Mouse (Mus musculus) thymus, adult 18-20 months (tissue): ENCODE measurements around the gene Qk.

Source experiments
- DNase-seq, 2 experiments: peaks; one replicate each; pipeline ENCODE4 v3.0.0; 2022; ENCODE audit warnings: mixed read lengths in 2 of 2

Qk gene

GRCm38 (mm10) chr17:10236595-10236994 lies 83.1 kb downstream of the Qk start:
- DNase-seq, result no peak

- DNase-seq, result no peak
Observed at GRCm38 (mm10) chr17:10232406-10232805, 87.2 kb downstream of the Qk start.

- no peak for DNase-seq
Observed at GRCm38 (mm10) chr17:10227798-10228538, 91.7 kb downstream of the Qk start.

GRCm38 (mm10) chr17:10216164-10216563 lies 103.5 kb downstream of the Qk start:
- no peak for DNase-seq

GRCm38 (mm10) chr17:10209154-10209777 lies 110.4 kb downstream of the Qk start:
- no peak for DNase-seq

- no peak for DNase-seq
Observed at GRCm38 (mm10) chr17:10198662-10199061, 121.0 kb downstream of the Qk start.

- no peak for DNase-seq
Observed at GRCm38 (mm10) chr17:10198231-10198630, 121.4 kb downstream of the Qk start.

- DNase-seq, result no peak
Observed at GRCm38 (mm10) chr17:10195703-10196102, 124.0 kb downstream of the Qk start.

GRCm38 (mm10) chr17:10190857-10191256 lies 128.8 kb downstream of the Qk start:
- no peak for DNase-seq

- no peak for DNase-seq
Observed at GRCm38 (mm10) chr17:10188481-10188880, 131.2 kb downstream of the Qk start.

- DNase-seq, result no peak
Observed at GRCm38 (mm10) chr17:10187431-10188020, 132.1 kb downstream of the Qk start.

GRCm38 (mm10) chr17:10181761-10182160 lies 137.9 kb downstream of the Qk start:
- DNase-seq, result no peak

- no peak for DNase-seq
Observed at GRCm38 (mm10) chr17:10177096-10177495, 142.6 kb downstream of the Qk start.

GRCm38 (mm10) chr17:10161258-10161657 lies 158.4 kb downstream of the Qk start:
- no peak for DNase-seq

GRCm38 (mm10) chr17:10160415-10160814 lies 159.2 kb downstream of the Qk start:
- DNase-seq, result no peak

GRCm38 (mm10) chr17:10152808-10153413 lies 166.7 kb downstream of the Qk start:
- no peak for DNase-seq
